Mouse (Mus musculus) naive thymus-derived CD4-positive, alpha-beta T cell, adult 5 months (primary cell): ENCODE data around the gene Gm20604. TPM values are rescaled to one million over a fixed set of nuclear protein-coding genes. Genes with fewer than 3 reads are reported as not detected.

ENCODE experiments used
- polyA plus RNA-seq: library from polyadenylated mRNA; unstranded; fragments of 100-300 nt; shearing (Covaris generic); gene quantifications from one replicate; pipeline ENCODE4 v1.2.1, GENCODE M21; 2017

Gene Gm20604
- 6.1 TPM for polyA plus RNA-seq

GRCm38 (mm10) chr12:102758403-102758756, at the start of gene Gm20604:
Gm20604 (minus strand) TSS chr12:102758672.

GRCm38 (mm10) chr12:102757689-102758402, 626 bp downstream of the Gm20604 start, which contains the start of the genes Gm28051, Gon7 and Ubr7:
Gm28051 (minus strand) TSS chr12:102757765.
Gon7 (minus strand) TSS chr12:102757803.
Ubr7 (plus strand) TSS chr12:102757967.

GRCm38 (mm10) chr12:102743589-102744574, 14.6 kb downstream of the Gm20604 start, which contains the start of the genes Moap1 and Tmem251:
Moap1 (minus strand) TSS chr12:102743661.
Tmem251 (plus strand) TSS chr12:102743762.

GRCm38 (mm10) chr12:102704457-102705198, 53.8 kb downstream of the Gm20604 start, which contains the start of gene Itpk1:
Itpk1 (minus strand) TSS chr12:102704930.

Other genes with a start within 250 kb of the Gm20604 start
- not detected for gene Chga, start 203.7 kb downstream of the Gm20604 start, polyA plus RNA-seq
- 42.5 TPM for gene Itpk1, start 53.7 kb downstream of the Gm20604 start, polyA plus RNA-seq
- 7.3 TPM for gene Moap1, start 15.0 kb downstream of the Gm20604 start, polyA plus RNA-seq
- gene Tmem251, start 14.9 kb downstream of the Gm20604 start, polyA plus RNA-seq: 20.1 TPM
- not detected for gene Gm28051, start 907 bp downstream of the Gm20604 start, polyA plus RNA-seq
- gene Gon7, start 869 bp downstream of the Gm20604 start, polyA plus RNA-seq: 22.6 TPM
- gene Ubr7, start 705 bp downstream of the Gm20604 start, polyA plus RNA-seq: 28.1 TPM
- 39.6 TPM for gene Btbd7, start 119.8 kb upstream of the Gm20604 start, polyA plus RNA-seq
- not detected for gene Cox8c, start 140.6 kb upstream of the Gm20604 start, polyA plus RNA-seq
- gene Unc79, start 190.2 kb upstream of the Gm20604 start, polyA plus RNA-seq: not detected